Mouse (Mus musculus) forebrain, embryonic 11.5 days (tissue): Measurements from ENCODE around the gene Slc17a1. TPM values are rescaled to one million over a fixed set of nuclear protein-coding genes. Genes with fewer than 3 reads are reported as not detected.

Experiments used
- ATAC-seq: fragments of 200-750 bp; cut with Nextera tagmentation; replicated peaks from 2 replicates; pipeline ENCODE4 v1.8.0; 2017; ENCODE audit warnings: moderate TSS enrichment; ENCODE audit not compliant: low FRiP score
- DNase-seq: peaks from one replicate; pipeline ENCODE4 v3.0.0-alpha.2; 2017; ENCODE audit warnings: low spot score
- H3K27ac ChIP-seq: fragments of 300-500 bp; sonication (generic); 2 replicates; pipeline ENCODE4 v1.5.1; 2014; ENCODE audit warnings: low read depth, low read length
- H3K27me3 ChIP-seq: fragments of 300-500 bp; sonication (generic); 2 replicates; pipeline ENCODE4 v1.6.1; 2014; ENCODE audit warnings: mild to moderate bottlenecking, low read length, mixed read lengths; ENCODE audit not compliant: control insufficient read depth, insufficient read depth
- H3K36me3 ChIP-seq: fragments of 300-500 bp; sonication (generic); 2 replicates; pipeline ENCODE4 v1.6.1; 2014; ENCODE audit warnings: mild to moderate bottlenecking, low read length, moderate library complexity, mixed read lengths; ENCODE audit not compliant: control insufficient read depth, insufficient read depth
- H3K4me1 ChIP-seq: fragments of 300-500 bp; sonication (generic); replicated peaks from 2 replicates; pipeline ENCODE4 v1.6.1; 2014; ENCODE audit warnings: low read length, mixed read lengths; ENCODE audit not compliant: control insufficient read depth, insufficient read depth
- H3K4me2 ChIP-seq: fragments of 300-500 bp; sonication (generic); 2 replicates; pipeline ENCODE4 v1.6.1; 2014; ENCODE audit warnings: low read depth, mild to moderate bottlenecking, low read length, moderate library complexity, mixed read lengths; ENCODE audit not compliant: severe bottlenecking
- H3K4me3 ChIP-seq: fragments of 300-500 bp; sonication (generic); 2 replicates; pipeline ENCODE4 v1.5.1; 2014; ENCODE audit warnings: low read depth, low read length
- H3K9ac ChIP-seq: fragments of 300-500 bp; sonication (generic); 2 replicates; pipeline ENCODE4 v1.6.1; 2014; ENCODE audit warnings: low read length
- H3K9me3 ChIP-seq: fragments of 300-500 bp; sonication (generic); 2 replicates; pipeline ENCODE4 v1.6.1; 2016; ENCODE audit warnings: low read length, mixed read lengths; ENCODE audit not compliant: control insufficient read depth
- WGBS: fragments of 180-500 bp; shearing (Covaris S2); extraction: QIAGEN DNeasy Blood & Tissue Kit; methylation state at CpG from one replicate; pipeline ENCODE4 v1.1.7; 2014; 5-methylcytosine and 5-hydroxymethylcytosine counted together
- polyA plus RNA-seq: library from polyadenylated mRNA; unstranded; fragments of >200 nt; fragmentation: Nextera tagmentation; extraction: Ambion mirVana; gene quantifications from 2 replicates; pipeline ENCODE4 v1.2.1, GENCODE M21; 2014

The Slc17a1 gene
- not detected in 2 replicates for polyA plus RNA-seq

GRCm38 (mm10) chr13:23867405-23867804 lies at the start of gene Slc17a1:
TSS of gene Slc17a1 (plus strand) at chr13:23867750.
- Histone ChIP-seq H3K4me2 (no peak within 1 kb of the TSS), H3K9ac (no peak within 1 kb of the TSS), H3K9me3 (no peaks in the 10 kb centered on the region), H3K36me3 (no peaks in the 10 kb centered on the region), H3K27me3 (no peaks in the 10 kb centered on the region), H3K4me1 (no peaks in the 10 kb centered on the region), H3K27ac (no peak within 1 kb of the TSS), H3K4me3 (no peak within 1 kb of the TSS)
- WGBS: 89% methylated on average over 7 of the region's 7 CpGs
- ATAC-seq: no peak
- no peak for DNase-seq

GRCm38 (mm10) chr13:23820179-23820940 lies 47.2 kb upstream of the Slc17a1 start:
- H3K9ac ChIP-seq: no peak overlapping the region
- H3K27me3 ChIP-seq: no peaks in the 10 kb centered on the region
- H3K4me1 ChIP-seq: no peaks in the 10 kb centered on the region
- ATAC-seq: no peak
- H3K36me3 ChIP-seq: no peaks in the 10 kb centered on the region
- DNase-seq: no peak
- H3K27ac ChIP-seq: no peak overlapping the region
- H3K9me3 ChIP-seq: no peaks in the 10 kb centered on the region
- H3K4me3 ChIP-seq: no peak overlapping the region
- no peak overlapping the region for H3K4me2 ChIP-seq
- 84% methylated on average over 4 of the region's 4 CpGs for WGBS

- no peaks in the 10 kb centered on the region for H3K4me1 ChIP-seq
- H3K36me3 ChIP-seq: no peaks in the 10 kb centered on the region
- H3K4me3 ChIP-seq: no peak overlapping the region
- H3K4me2 ChIP-seq: no peak overlapping the region
- no peaks in the 10 kb centered on the region for H3K27me3 ChIP-seq
- DNase-seq (no peak), ATAC-seq (no peak)
- 87% methylated on average over 3 of the region's 3 CpGs for WGBS
- no peaks in the 10 kb centered on the region for H3K9me3 ChIP-seq
- no peak overlapping the region for H3K9ac ChIP-seq
- H3K27ac ChIP-seq: no peak overlapping the region
Measured at GRCm38 (mm10) chr13:23822213-23822612, 45.3 kb upstream of the Slc17a1 start.

DNA sequence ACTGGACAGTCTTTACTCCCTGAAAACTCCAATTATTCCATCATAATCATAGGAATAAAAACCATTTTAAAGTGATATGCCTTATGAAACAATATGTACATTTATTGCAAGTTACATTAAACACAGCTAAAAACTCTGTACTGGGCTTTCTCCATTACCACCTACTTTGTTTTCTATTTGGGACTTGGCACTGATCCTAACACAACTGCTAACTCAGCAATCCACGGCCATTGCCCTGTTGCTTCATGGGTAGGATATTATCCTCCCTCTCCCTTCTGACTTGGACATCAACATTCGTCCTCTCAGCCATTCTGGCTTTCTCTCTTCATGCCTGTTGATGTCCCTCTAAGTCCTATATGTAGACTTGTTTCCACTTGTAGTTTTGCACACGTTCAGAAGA lies 40.9 kb upstream of the Slc17a1 start:
- no peak overlapping the region for H3K9ac ChIP-seq
- no peaks in the 10 kb centered on the region for H3K36me3 ChIP-seq
- no peaks in the 10 kb centered on the region for H3K27me3 ChIP-seq
- no peak overlapping the region for H3K27ac ChIP-seq
- whole genome bisulfite sequencing: 80% methylated on average over 3 of the region's 3 CpGs
- H3K4me2 ChIP-seq: no peak overlapping the region
- ATAC-seq: no peak
- H3K9me3 ChIP-seq: no peaks in the 10 kb centered on the region
- no peak for DNase-seq
- no peak overlapping the region for H3K4me3 ChIP-seq
- no peaks in the 10 kb centered on the region for H3K4me1 ChIP-seq

DNA sequence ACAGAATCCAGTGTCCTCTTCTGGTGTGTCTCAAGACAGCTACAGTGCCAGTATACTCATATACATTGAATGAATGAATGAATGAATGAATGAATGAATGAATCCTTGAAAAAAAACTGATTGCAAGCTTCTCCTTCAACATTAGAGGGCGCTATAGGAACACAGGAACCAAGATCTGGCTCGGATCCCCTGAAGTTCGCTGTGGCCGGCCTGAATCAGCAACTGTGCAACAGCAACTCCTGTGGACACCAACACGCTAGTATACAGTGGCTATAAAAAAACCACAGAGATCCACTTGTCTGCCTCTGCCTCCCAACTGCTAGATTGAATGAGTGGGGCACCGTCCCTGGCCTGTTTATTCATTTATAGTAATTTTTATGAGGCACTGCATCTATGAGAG lies 34.5 kb upstream of the Slc17a1 start:
- WGBS: 22% methylated on average over 6 of the region's 6 CpGs
- ATAC-seq: no peak

DNA sequence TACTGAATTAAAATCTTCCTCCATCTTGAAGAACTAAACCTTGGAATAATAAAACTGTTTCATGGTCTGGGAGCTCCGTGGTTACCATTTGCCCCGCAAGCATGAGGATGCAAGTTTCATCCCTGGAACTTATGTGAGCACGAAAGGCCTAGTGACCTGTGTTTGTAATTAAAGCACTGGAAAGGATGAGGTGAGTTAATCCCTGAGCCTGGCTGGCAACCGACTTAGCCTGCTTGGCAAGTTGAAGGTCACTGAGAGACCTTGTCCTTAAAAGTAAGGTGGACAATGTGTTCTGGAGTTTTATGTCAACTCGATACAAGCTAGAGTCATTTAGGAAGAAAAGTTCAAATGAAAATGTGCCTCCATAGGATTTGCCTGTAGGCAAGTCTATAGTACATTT lies 32.7 kb upstream of the Slc17a1 start:
- no peak overlapping the region for H3K9ac ChIP-seq
- no peaks in the 10 kb centered on the region for H3K36me3 ChIP-seq
- no peak for ATAC-seq
- no peaks in the 10 kb centered on the region for H3K27me3 ChIP-seq
- DNase-seq: no peak
- H3K4me2 ChIP-seq: no peak overlapping the region
- 84% methylated on average over 5 of the region's 5 CpGs for WGBS
- no peak overlapping the region for H3K4me3 ChIP-seq
- H3K4me1 ChIP-seq: no peaks in the 10 kb centered on the region
- no peaks in the 10 kb centered on the region for H3K9me3 ChIP-seq
- H3K27ac ChIP-seq: no peak overlapping the region

More for the DNA sequence above, 34.5 kb upstream of the Slc17a1 start:
- no peaks in the 10 kb centered on the region for H3K4me1 ChIP-seq
- DNase-seq: peak; percentile 58
- H3K9ac ChIP-seq: no peak overlapping the region
- H3K27ac ChIP-seq: no peak overlapping the region
- H3K27me3 ChIP-seq: no peaks in the 10 kb centered on the region
- no peaks in the 10 kb centered on the region for H3K9me3 ChIP-seq
- no peak overlapping the region for H3K4me3 ChIP-seq
- no peak overlapping the region for H3K4me2 ChIP-seq
- no peaks in the 10 kb centered on the region for H3K36me3 ChIP-seq

- WGBS: 88% methylated on average over 5 of the region's 5 CpGs
- Histone ChIP-seq H3K4me2 (no peak overlapping the region), H3K9ac (no peak overlapping the region), H3K4me3 (no peak overlapping the region), H3K27me3 (no peaks in the 10 kb centered on the region), H3K4me1 (no peaks in the 10 kb centered on the region), H3K9me3 (no peaks in the 10 kb centered on the region), H3K27ac (no peak overlapping the region), H3K36me3 (no peaks in the 10 kb centered on the region)
- no peak for DNase-seq
- no peak for ATAC-seq
Measured at GRCm38 (mm10) chr13:23836630-23837029, 30.9 kb upstream of the Slc17a1 start.

- Histone ChIP-seq H3K4me2 (no peak within 1 kb of the TSS), H3K9me3 (no peaks in the 10 kb centered on the region), H3K27ac (no peak within 1 kb of the TSS), H3K9ac (no peak within 1 kb of the TSS), H3K27me3 (no peaks in the 10 kb centered on the region), H3K4me1 (no peaks in the 10 kb centered on the region), H3K4me3 (no peak within 1 kb of the TSS), H3K36me3 (no peaks in the 10 kb centered on the region)
- DNase-seq (no peak), ATAC-seq (no peak)
- WGBS: 82% methylated on average over 2 of the region's 2 CpGs
Measured at GRCm38 (mm10) chr13:23839308-23839707, 28.2 kb upstream of the Slc17a1 start, which contains the start of gene Slc17a3. TSS of gene Slc17a3 (plus strand) at chr13:23839434.

DNA sequence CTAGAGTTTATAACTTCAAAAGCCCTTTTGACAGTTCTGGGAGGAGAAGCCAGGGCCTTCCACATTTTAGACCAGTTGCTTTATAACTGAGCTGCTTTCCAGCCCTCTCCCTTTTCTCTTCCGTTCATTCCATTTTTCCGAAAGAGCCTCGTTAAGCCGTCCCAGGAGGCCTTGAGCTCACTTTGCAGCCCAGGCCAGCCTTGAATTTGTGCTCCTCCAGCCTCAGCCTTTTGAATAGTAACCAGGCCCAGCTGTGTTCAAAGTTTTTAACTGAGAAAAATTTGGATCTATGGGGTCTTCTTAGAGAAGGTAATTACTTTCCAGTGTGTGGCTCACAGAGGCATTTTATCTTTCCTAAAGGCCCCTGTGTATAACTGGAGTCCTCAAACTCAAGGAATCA lies 21.7 kb upstream of the Slc17a1 start:
- Histone ChIP-seq H3K36me3 (no peaks in the 10 kb centered on the region), H3K27me3 (no peaks in the 10 kb centered on the region), H3K9ac (no peak overlapping the region), H3K4me2 (no peak overlapping the region), H3K4me1 (no peaks in the 10 kb centered on the region), H3K4me3 (no peak overlapping the region), H3K9me3 (no peaks in the 10 kb centered on the region), H3K27ac (no peak overlapping the region)
- DNase-seq: no peak
- WGBS: 48% methylated on average over 4 of the region's 4 CpGs
- ATAC-seq: no peak
